Mouse (Mus musculus) midbrain, embryonic 14.5 days (tissue): ENCODE measurements around the gene Axl. TPM values are rescaled to one million over a fixed set of nuclear protein-coding genes. Genes with fewer than 3 reads are reported as not detected.
A peak's percentile ranks its signal among the peaks of the same experiment; 100 is the strongest.

Experiments used
- ATAC-seq: fragments of 200-750 bp; cut with Nextera tagmentation; 2 replicates; pipeline ENCODE4 v1.8.0; 2017; ENCODE audit warnings: moderate number of reproducible peaks, moderate library complexity; ENCODE audit not compliant: low FRiP score, low TSS enrichment
- DNase-seq: peaks from one replicate; pipeline ENCODE4 v3.0.0-alpha.2; 2015
- H3K27ac ChIP-seq: fragments of 300-500 bp; sonication (generic); replicated peaks from 2 replicates; pipeline ENCODE4 v1.5.1; 2014; ENCODE audit warnings: mild to moderate bottlenecking, low read depth, low read length, moderate library complexity
- H3K27me3 ChIP-seq: fragments of 300-500 bp; sonication (generic); 2 replicates; pipeline ENCODE4 v1.6.1; 2014; ENCODE audit warnings: low read length, control low read depth, mixed read lengths; ENCODE audit not compliant: control insufficient read depth, insufficient read depth
- H3K36me3 ChIP-seq: fragments of 300-500 bp; sonication (generic); 2 replicates; pipeline ENCODE4 v1.6.1; 2014; ENCODE audit warnings: low read length, control low read depth; ENCODE audit not compliant: control insufficient read depth, insufficient read depth
- H3K4me1 ChIP-seq: fragments of 300-500 bp; sonication (generic); 2 replicates; pipeline ENCODE4 v1.6.1; 2014; ENCODE audit warnings: mild to moderate bottlenecking, antibody characterized with exemption, low read length, control low read depth; ENCODE audit not compliant: control insufficient read depth, insufficient read depth
- H3K4me2 ChIP-seq: fragments of 300-500 bp; sonication (generic); 2 replicates; pipeline ENCODE4 v1.6.1; 2014; ENCODE audit warnings: mild to moderate bottlenecking, low read length, moderate library complexity
- H3K4me3 ChIP-seq: fragments of 300-500 bp; sonication (generic); replicated peaks from 2 replicates; pipeline ENCODE4 v1.5.1; 2014; ENCODE audit warnings: low read depth, low read length
- H3K9ac ChIP-seq: fragments of 300-500 bp; sonication (generic); replicated peaks from 2 replicates; pipeline ENCODE4 v1.6.1; 2014; ENCODE audit warnings: mild to moderate bottlenecking, low read length, moderate library complexity
- H3K9me3 ChIP-seq: fragments of 300-500 bp; sonication (generic); 2 replicates; pipeline ENCODE4 v1.6.1; 2016; ENCODE audit warnings: low read length, control low read depth, mixed read lengths; ENCODE audit not compliant: control insufficient read depth
- WGBS: fragments of 180-500 bp; shearing (Covaris S2); extraction: QIAGEN DNeasy Blood & Tissue Kit; methylation state at CpG from one replicate; pipeline ENCODE4 v1.1.7; 2014; 5-methylcytosine and 5-hydroxymethylcytosine counted together
- polyA plus RNA-seq: library from polyadenylated mRNA; unstranded; fragments of >200 nt; fragmentation: Nextera tagmentation; extraction: Ambion mirVana; gene quantifications from 2 replicates; pipeline ENCODE4 v1.2.1, GENCODE M21; 2014

Gene Axl
- polyA plus RNA-seq, 1 experiment from 2014 or later, result 20.2 TPM

DNA sequence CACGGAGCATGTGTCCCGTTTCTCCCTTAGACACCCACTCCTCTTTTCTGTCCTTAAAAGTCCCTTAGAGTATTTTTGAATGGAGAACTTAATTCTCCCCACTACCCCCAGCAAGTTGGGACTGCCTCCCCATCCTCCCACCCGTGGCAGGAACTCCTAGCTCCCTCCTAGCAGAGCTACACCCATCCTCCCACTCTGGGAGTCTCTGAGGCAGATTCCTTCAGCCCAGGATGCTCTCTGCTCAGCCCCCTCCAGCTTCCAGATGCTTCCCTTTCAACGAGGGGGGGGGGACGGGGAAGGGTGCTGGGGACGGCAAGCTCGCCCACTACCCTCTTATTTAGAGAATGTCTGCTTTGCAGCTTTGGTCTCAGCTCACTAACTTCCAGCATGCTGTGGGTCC lies 27.1 kb upstream of the Axl start:
- Histone ChIP-seq H3K27ac (no peak overlapping the region), H3K4me1 (peaks cover 9% of the 10 kb centered on the region; the same call in 1 of the 2 replicates), H3K9me3 (no peaks in the 10 kb centered on the region), H3K4me2 (peak overlapping the region; percentile 90), H3K4me3 (peak overlapping the region; percentile 45; the same call in 1 of the 2 replicates), H3K36me3 (no peaks in the 10 kb centered on the region), H3K27me3 (peaks cover 11% of the 10 kb centered on the region), H3K9ac (no peak overlapping the region; the same call in 1 of the 2 replicates)
- 24% methylated on average over 7 of the region's 7 CpGs for WGBS
- ATAC-seq, result no peak
- DNase-seq, result no peak

DNA sequence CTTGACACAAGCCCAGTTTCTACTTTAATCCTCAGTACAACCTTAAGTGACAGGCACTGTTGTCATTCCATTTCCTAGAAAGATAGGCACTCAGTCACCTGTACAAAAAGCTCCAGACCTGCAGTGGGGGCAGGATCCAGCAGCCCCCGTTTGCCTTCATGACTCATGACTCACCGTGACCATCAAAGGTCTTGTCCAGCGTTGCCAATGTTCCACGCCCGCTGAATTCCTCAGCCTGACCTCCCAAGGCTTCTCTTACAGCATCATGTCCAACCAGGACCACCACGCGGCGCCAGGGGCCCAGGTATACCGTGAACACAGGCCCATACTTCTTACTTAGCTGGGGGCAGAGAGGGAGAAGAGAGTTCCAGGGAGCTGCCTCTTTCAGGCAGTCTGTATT lies 26.2 kb upstream of the Axl start:
- Histone ChIP-seq H3K4me3 (no peak overlapping the region), H3K9ac (no peak overlapping the region), H3K27me3 (peaks cover 11% of the 10 kb centered on the region), H3K4me2 (no peak overlapping the region), H3K27ac (no peak overlapping the region), H3K9me3 (no peaks in the 10 kb centered on the region), H3K4me1 (peaks cover 9% of the 10 kb centered on the region; the same call in 1 of the 2 replicates), H3K36me3 (no peaks in the 10 kb centered on the region)
- DNase-seq, result no peak
- ATAC-seq, result no peak
- WGBS, result 85% methylated on average over 9 of the region's 9 CpGs

DNA sequence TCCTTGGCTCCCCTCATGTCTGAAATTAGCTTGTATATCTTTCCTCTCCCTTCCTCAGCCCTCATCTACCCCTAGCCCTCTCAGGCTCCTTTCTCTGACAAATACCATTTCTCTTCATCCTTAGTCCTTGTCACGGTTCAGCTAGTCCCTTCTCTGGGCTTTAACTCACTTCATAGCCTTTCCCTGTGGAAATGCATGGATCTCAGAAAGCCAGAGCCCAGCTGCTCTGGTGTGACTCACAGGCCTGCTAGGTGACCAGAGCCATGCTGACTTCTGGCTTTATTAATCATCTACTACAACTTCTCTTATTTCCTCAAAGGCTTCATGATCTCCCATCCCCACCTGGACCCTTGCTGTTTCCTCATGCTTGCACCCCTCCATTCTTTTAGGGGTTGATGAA lies 23.7 kb upstream of the Axl start:
- DNase-seq (no peak), ATAC-seq (no peak)
- WGBS, result 59% methylated on average over 1 of the region's 1 CpGs

DNA sequence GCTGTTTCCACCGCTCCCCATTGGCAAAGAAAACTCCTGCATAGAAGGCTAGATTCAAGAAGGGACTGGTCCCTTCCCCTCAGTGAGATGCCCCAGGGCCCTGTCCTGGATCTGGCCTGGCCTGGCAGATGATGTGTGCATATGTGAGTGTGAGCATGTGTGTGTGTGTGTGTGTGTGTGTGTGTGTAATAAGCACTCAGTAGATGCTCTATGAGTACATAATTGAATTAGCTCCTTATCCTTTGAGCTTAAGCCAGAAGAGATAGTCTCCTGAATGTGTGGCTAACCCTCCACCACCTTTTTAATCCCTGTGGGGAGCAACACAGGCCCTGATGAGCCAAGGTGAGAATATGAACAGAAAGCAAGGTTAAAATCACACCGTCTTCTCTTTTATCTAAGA lies 23.2 kb upstream of the Axl start:
- no peak for DNase-seq
- WGBS, result 76% methylated on average over 2 of the region's 2 CpGs

More for the DNA sequence above, 23.7 kb upstream of the Axl start:
- no peaks in the 10 kb centered on the region for H3K36me3 ChIP-seq
- H3K4me3 ChIP-seq, result no peak overlapping the region
- H3K9ac ChIP-seq, result no peak overlapping the region
- no peaks in the 10 kb centered on the region for H3K9me3 ChIP-seq
- peaks cover 11% of the 10 kb centered on the region for H3K27me3 ChIP-seq
- H3K4me1 ChIP-seq, result peaks cover 9% of the 10 kb centered on the region; the same call in 1 of the 2 replicates
- no peak overlapping the region for H3K27ac ChIP-seq
- no peak overlapping the region for H3K4me2 ChIP-seq

DNA sequence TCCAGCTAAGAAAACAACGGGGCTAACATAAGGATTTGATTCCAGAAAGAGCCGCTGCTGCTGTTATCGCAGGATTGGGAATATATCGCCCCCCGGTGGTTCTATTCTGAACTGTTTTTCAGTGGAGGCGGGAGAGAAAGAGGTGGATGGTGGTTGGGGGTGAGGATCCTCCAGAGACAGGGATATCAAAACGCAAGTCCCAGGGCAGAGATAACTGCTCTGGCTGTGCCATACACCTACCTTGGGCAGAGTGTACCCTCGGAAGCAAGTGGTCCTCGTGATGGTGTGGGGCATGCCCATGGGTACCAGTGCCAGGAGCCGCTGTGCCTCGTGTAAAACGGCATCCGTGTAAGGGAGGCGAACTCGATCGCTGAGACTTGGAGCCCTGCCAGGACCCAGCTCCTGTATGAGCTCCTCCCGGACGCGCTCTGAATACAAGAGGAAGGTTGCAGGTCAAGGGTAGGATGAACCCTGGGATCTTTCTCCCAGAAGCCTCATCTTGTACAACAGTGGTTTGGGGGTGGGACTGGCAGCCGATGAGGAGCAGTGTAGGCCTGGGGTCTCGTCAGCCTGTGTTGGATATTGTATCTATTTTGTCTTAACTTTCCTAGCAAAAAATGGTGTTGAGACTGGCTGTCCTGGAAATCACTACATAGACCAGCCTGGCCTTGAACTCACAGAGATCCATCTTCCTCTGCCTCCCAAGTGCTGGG lies 17.3 kb upstream of the Axl start:
- H3K4me2 ChIP-seq, result peak overlapping the region; percentile 47
- no peaks in the 10 kb centered on the region for H3K4me1 ChIP-seq
- no peaks in the 10 kb centered on the region for H3K36me3 ChIP-seq
- no peaks in the 10 kb centered on the region for H3K27me3 ChIP-seq
- H3K9ac ChIP-seq, result no peak overlapping the region; the same call in 1 of the 2 replicates
- 18% methylated on average over 21 of the region's 21 CpGs for WGBS
- no peak overlapping the region for H3K27ac ChIP-seq
- no peaks in the 10 kb centered on the region for H3K9me3 ChIP-seq
- peak; percentile 87 for DNase-seq
- ATAC-seq, result peak; percentile 66; the same call in 1 of the 2 replicates
- H3K4me3 ChIP-seq, result peak overlapping the region; percentile 14; the same call in 1 of the 2 replicates

More for the DNA sequence above, 23.2 kb upstream of the Axl start:
- Histone ChIP-seq H3K4me3 (no peak overlapping the region), H3K4me2 (no peak overlapping the region), H3K36me3 (no peaks in the 10 kb centered on the region), H3K27ac (no peak overlapping the region), H3K4me1 (peaks cover 9% of the 10 kb centered on the region; the same call in 1 of the 2 replicates), H3K9ac (no peak overlapping the region), H3K9me3 (no peaks in the 10 kb centered on the region), H3K27me3 (peaks cover 11% of the 10 kb centered on the region)
- no peak for ATAC-seq

DNA sequence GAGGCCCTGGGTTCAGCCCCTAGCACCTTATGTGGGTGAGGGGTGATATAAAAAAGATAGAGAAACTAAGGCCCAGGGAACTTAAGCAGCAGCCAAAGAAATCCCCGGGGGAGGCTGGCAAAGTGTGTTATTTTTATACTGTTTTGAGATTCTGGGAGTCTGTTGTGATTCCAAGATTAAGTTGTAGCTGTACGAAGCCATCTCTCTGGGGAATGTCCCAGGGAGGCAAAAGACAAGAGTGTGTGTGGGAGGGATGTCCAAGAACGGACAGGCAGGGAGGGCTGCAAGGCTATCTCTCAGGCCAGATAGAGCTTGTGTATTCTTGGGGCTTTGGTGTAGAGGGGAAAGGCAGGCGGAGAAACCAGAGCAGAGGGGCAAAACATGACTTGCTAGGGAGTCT lies 16.3 kb upstream of the Axl start:
- ATAC-seq (no peak), DNase-seq (peak; percentile 7)
- Histone ChIP-seq H3K9me3 (no peaks in the 10 kb centered on the region), H3K4me3 (no peak overlapping the region), H3K27me3 (no peaks in the 10 kb centered on the region), H3K9ac (no peak overlapping the region), H3K4me1 (no peaks in the 10 kb centered on the region), H3K36me3 (no peaks in the 10 kb centered on the region), H3K27ac (no peak overlapping the region), H3K4me2 (no peak overlapping the region)
- 81% methylated on average over 4 of the region's 4 CpGs for WGBS

DNA sequence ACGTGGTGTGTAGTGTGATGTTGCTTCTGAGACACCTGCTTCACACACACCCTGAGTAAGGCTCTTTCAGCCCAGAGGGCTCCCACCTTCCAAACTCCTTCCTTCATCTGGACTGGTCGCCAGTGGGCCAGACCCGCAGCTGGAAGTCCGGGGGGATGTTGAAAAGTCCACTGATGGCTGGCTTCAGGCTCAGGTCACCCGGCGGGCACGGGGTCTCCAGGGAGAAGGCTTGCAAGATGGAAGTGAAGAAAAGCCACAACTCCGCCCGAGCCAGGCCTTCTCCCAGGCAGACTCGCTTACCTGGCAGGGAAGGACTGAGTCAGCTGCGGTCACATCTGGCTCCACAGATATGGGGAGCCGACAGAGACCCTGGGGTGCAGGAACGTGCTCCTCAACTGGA lies 15.0 kb upstream of the Axl start:
- H3K4me3 ChIP-seq, result no peak overlapping the region
- H3K9me3 ChIP-seq, result no peaks in the 10 kb centered on the region
- no peak overlapping the region for H3K4me2 ChIP-seq
- no peaks in the 10 kb centered on the region for H3K27me3 ChIP-seq
- 87% methylated on average over 13 of the region's 13 CpGs for WGBS
- H3K9ac ChIP-seq, result no peak overlapping the region
- no peak for ATAC-seq
- H3K4me1 ChIP-seq, result no peaks in the 10 kb centered on the region
- no peak overlapping the region for H3K27ac ChIP-seq
- no peak for DNase-seq
- no peaks in the 10 kb centered on the region for H3K36me3 ChIP-seq

DNA sequence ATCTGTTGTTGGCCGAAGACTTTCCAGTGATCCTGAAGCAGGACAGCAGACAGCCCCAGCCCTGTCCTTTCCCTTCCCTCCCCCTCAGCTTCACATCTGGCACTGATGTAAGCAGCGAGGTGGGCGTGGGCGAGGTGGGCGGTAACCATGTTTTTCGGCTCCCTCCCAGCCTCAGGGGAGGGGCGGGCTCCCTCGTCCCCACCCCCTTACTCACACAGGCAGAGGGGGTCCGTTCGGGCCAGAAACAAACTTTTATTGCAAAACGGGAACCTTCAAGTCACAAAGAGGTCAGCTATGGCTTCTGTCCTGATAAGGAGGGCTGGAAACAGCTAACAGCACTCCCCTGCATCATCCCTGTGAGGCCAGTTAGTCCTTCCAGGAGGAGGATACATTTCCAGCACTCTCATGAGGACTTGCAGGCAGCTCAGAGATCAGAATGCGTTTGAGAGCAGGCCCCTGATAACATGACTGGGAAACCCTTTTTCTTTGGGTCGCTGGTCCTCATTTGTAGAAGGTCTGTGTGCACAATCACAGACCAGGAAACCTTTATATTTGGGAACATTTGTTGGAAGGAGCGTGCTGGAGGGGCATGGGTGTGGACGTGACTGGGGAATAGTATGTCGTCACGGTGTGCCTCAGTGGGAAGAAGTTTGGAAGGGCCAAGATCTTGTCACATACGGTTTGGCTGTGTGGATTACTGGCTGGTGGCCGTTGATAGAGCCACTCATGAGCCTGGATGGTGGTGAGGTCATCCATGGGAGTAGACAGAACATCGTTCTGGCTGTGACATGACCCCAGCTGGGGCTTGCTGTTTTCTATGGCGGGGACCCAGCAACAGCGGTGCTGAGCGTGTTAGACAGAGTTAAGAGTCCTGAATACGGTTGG lies 14.0 kb upstream of the Axl start:
- DNase-seq (peak; percentile 18), ATAC-seq (no peak)
- Histone ChIP-seq H3K4me1 (no peaks in the 10 kb centered on the region), H3K9ac (no peak overlapping the region), H3K4me3 (no peak overlapping the region), H3K4me2 (peak overlapping the region; percentile 10; the same call in 1 of the 2 replicates), H3K36me3 (no peaks in the 10 kb centered on the region), H3K27ac (no peak overlapping the region), H3K9me3 (no peaks in the 10 kb centered on the region), H3K27me3 (no peaks in the 10 kb centered on the region)
- WGBS, result 37% methylated on average over 24 of the region's 24 CpGs
